Mouse (Mus musculus): ENCODE data around the gene Atp6ap1l. TPM values are rescaled to one million over a fixed set of nuclear protein-coding genes. Genes with fewer than 3 reads are reported as not detected.
"Not testable (repeated sequence)": the region's sequence is repeated elsewhere in the genome, so short reads cannot be mapped to it uniquely, and the experiment has no call there.

Atp6ap1l gene
- 0.06 and 0.14 TPM in 2 replicates for polyA plus RNA-seq (2012; rRNA removed)

DNA sequence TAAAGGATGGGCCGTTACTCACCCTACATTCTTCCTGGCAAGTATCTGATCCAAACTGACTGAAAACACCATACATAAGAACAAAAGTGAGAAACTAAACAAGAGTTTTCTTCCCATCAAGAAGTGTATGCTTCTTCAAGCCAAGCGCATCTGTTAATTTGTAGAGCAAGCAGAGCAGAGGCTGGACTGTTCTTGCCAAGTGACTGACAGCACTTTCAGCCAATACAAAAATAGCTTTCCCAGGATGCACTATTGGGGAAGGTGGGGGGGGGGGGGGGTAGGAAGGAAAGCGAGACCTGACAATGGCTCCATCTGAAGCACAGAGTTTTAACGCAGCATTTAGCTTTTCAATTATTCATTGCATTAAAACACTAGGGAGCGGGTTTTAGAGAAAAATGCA lies at the start of gene Atp6ap1l:
Atp6ap1l (minus strand) TSS at position 180 of the 400 bp plus-strand sequence.
- Histone ChIP-seq H3K36me3 (ENCODE audit: control insufficient read depth, insufficient read depth, low read length) (no peaks in the 10 kb centered on the region), H3K27ac (ENCODE audit: insufficient read depth, low read depth, low read length) (no peak within 1 kb of the TSS), H3K4me3 (ENCODE audit: insufficient read depth, low read depth, low read length) (no peak within 1 kb of the TSS), H3K27me3 (replicated peaks; ENCODE audit: control insufficient read depth, insufficient read depth, low read length) (no peaks in the 10 kb centered on the region), H3K4me1 (ENCODE audit: control insufficient read depth, insufficient read depth, low read length) (no peaks in the 10 kb centered on the region)
- DNase-seq, result no peak
- 90% methylated on average over 5 of the region's 5 CpGs for WGBS
- TF ChIP-seq POLR2A (IDR thresholded peaks at IDR 0.05; ENCODE audit: low read depth, low read length) (no peak), CTCF (conservative IDR thresholded peaks at IDR 0.05; ENCODE audit: insufficient read depth, insufficient read length, low read depth, low read length) (no peak)

DNA sequence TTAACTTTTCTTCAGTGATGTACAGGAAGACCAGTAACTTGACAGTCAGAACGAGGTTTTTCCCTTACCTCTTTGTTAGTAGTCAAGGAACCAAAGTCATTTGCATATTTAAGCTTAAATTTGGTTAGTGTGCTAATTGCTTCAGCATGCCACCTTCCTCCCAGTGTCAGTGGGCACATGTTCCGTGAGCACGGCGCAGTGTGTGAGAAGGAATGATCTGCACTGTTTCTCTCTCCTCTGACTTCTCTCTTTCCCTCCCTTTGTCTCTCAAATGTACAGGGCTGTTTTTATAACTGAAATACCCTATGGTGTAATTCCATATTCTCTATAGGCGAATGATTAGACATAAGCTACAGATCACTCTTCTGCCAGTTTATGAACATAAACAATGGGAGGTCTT lies 34.4 kb upstream of the Atp6ap1l start:
- H3K27me3 ChIP-seq (replicated peaks; ENCODE audit: control insufficient read depth, insufficient read depth, low read length), result no peaks in the 10 kb centered on the region
- WGBS, result 83% methylated on average over 5 of the region's 5 CpGs
- no peak overlapping the region for H3K27ac ChIP-seq (ENCODE audit: insufficient read depth, low read depth, low read length)
- no peaks in the 10 kb centered on the region for H3K36me3 ChIP-seq (ENCODE audit: control insufficient read depth, insufficient read depth, low read length)
- TF ChIP-seq CTCF (conservative IDR thresholded peaks at IDR 0.05; ENCODE audit: insufficient read depth, insufficient read length, low read depth, low read length), result no peak
- DNase-seq, result no peak
- no peak overlapping the region for H3K4me3 ChIP-seq (ENCODE audit: insufficient read depth, low read depth, low read length)
- no peaks in the 10 kb centered on the region for H3K4me1 ChIP-seq (ENCODE audit: control insufficient read depth, insufficient read depth, low read length)

DNA sequence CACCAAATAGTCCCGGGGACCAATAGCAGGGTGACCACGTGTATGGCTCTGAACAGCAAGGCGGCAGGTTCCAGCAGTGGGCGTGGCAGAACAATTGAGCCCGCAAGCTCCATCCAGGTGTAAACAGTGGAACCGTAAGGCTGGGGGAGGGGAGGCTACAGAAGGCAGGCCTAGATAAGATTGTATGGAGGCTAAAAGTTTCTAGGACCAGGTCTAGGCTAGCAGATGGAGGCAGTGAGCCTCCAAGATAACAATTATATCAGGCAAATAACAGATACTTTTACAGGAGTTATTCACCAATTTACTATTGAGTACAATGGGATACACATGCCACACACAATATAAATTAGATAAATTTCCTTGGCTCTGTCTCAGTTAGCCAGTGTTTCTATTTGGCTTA lies 34.0 kb upstream of the Atp6ap1l start:
- DNase-seq, result no peak
- Histone ChIP-seq H3K4me3 (ENCODE audit: insufficient read depth, low read depth, low read length) (no peak overlapping the region), H3K27ac (ENCODE audit: insufficient read depth, low read depth, low read length) (no peak overlapping the region), H3K27me3 (replicated peaks; ENCODE audit: control insufficient read depth, insufficient read depth, low read length) (no peaks in the 10 kb centered on the region), H3K4me1 (ENCODE audit: control insufficient read depth, insufficient read depth, low read length) (no peaks in the 10 kb centered on the region), H3K36me3 (ENCODE audit: control insufficient read depth, insufficient read depth, low read length) (no peaks in the 10 kb centered on the region)
- 76% methylated on average over 6 of the region's 6 CpGs for WGBS
- TF ChIP-seq POLR2A (IDR thresholded peaks at IDR 0.05; ENCODE audit: low read depth, low read length) (no peak), CTCF (conservative IDR thresholded peaks at IDR 0.05; ENCODE audit: insufficient read depth, insufficient read length, low read depth, low read length) (no peak)

DNA sequence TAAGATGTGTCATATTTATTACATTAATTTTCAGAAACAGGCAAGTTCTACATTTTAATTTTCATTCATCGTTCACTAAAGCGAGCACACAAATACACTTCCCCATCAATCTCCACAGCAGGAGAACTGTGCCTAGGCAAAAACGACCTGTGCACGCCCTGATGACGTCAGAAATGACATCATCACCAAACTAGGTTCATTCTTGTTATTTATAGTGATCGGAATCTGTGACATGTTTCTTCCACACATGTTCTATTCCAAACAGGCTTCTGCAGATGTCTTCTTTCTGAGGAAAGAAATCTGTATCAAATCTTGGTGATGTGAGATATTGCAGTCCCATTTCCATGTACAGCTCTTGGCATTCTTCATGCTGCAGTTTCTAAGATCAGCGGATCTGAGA lies 30.7 kb upstream of the Atp6ap1l start:
- no peak for DNase-seq
- WGBS, result 87% methylated on average over 7 of the region's 7 CpGs
- TF ChIP-seq CTCF (conservative IDR thresholded peaks at IDR 0.05; ENCODE audit: insufficient read depth, insufficient read length, low read depth, low read length) (no peak), POLR2A (IDR thresholded peaks at IDR 0.05; ENCODE audit: low read depth, low read length) (no peak)
- H3K27ac ChIP-seq (ENCODE audit: insufficient read depth, low read depth, low read length), result no peak overlapping the region
- no peaks in the 10 kb centered on the region for H3K4me1 ChIP-seq (ENCODE audit: control insufficient read depth, insufficient read depth, low read length)
- no peaks in the 10 kb centered on the region for H3K27me3 ChIP-seq (replicated peaks; ENCODE audit: control insufficient read depth, insufficient read depth, low read length)
- no peaks in the 10 kb centered on the region for H3K36me3 ChIP-seq (ENCODE audit: control insufficient read depth, insufficient read depth, low read length)
- H3K4me3 ChIP-seq (ENCODE audit: insufficient read depth, low read depth, low read length), result no peak overlapping the region

DNA sequence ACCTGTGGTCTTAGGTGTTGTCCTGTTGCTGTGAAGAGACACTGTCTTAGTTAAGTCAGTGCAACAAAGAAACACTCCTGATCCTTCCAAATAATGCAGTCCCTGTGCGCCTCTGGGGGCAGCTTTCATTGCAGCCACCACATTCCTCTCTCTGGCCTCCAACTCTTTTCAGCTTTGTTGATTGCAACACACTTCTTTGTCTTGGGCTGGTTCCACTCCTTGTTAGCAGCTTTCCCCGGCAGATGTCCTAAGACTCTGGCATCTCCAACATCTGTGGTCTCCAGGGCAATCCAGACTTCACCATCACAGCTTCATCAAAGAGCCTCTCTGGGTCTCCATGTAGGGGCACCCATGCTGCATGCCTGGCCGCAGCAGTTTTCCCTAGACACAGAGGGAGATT lies 28.1 kb upstream of the Atp6ap1l start:
- TF ChIP-seq POLR2A (IDR thresholded peaks at IDR 0.05; ENCODE audit: low read depth, low read length) (no peak), CTCF (conservative IDR thresholded peaks at IDR 0.05; ENCODE audit: insufficient read depth, insufficient read length, low read depth, low read length) (no peak)
- no peak for DNase-seq
- no peak overlapping the region for H3K4me3 ChIP-seq (ENCODE audit: insufficient read depth, low read depth, low read length)
- WGBS, result 82% methylated on average over 3 of the region's 3 CpGs
- H3K27ac ChIP-seq (ENCODE audit: insufficient read depth, low read depth, low read length), result no peak overlapping the region
- peaks cover 2% of the 10 kb centered on the region for H3K36me3 ChIP-seq (ENCODE audit: control insufficient read depth, insufficient read depth, low read length)
- H3K27me3 ChIP-seq (replicated peaks; ENCODE audit: control insufficient read depth, insufficient read depth, low read length), result no peaks in the 10 kb centered on the region
- peaks cover 2% of the 10 kb centered on the region; the same call in 1 of the 2 replicates for H3K4me1 ChIP-seq (ENCODE audit: control insufficient read depth, insufficient read depth, low read length)

DNA sequence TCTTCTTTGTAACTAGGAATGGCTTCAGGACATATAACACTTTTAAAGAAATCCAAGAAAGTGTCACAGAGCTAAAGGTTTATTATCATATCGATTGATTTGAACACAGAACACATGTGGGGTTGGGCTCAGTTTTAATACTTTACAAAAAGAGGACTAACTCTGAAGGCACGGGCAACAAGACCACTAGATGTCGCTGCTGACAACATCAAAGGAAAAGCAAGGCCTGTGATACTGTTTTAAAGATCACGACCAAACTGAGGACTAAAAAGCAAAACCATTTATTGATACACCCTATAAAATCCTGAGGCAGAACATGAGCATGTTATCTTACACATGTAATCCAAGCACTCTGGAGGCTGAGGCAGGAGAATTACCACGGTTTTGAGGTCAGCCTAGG lies 24.7 kb upstream of the Atp6ap1l start:
- WGBS, result 15% methylated on average over 5 of the region's 5 CpGs
- Histone ChIP-seq H3K36me3 (ENCODE audit: control insufficient read depth, insufficient read depth, low read length) (peaks cover 11% of the 10 kb centered on the region), H3K27me3 (replicated peaks; ENCODE audit: control insufficient read depth, insufficient read depth, low read length) (no peaks in the 10 kb centered on the region), H3K4me1 (ENCODE audit: control insufficient read depth, insufficient read depth, low read length) (peaks cover 8% of the 10 kb centered on the region; the same call in 1 of the 2 replicates), H3K27ac (ENCODE audit: insufficient read depth, low read depth, low read length) (no peak overlapping the region), H3K4me3 (ENCODE audit: insufficient read depth, low read depth, low read length) (no peak overlapping the region)
- DNase-seq, result peak; percentile 80
- TF ChIP-seq CTCF (conservative IDR thresholded peaks at IDR 0.05; ENCODE audit: insufficient read depth, insufficient read length, low read depth, low read length), result peak; percentile 37; the same call in 1 of the 2 replicates
- TF ChIP-seq POLR2A (IDR thresholded peaks at IDR 0.05; ENCODE audit: low read depth, low read length), result no peak

DNA sequence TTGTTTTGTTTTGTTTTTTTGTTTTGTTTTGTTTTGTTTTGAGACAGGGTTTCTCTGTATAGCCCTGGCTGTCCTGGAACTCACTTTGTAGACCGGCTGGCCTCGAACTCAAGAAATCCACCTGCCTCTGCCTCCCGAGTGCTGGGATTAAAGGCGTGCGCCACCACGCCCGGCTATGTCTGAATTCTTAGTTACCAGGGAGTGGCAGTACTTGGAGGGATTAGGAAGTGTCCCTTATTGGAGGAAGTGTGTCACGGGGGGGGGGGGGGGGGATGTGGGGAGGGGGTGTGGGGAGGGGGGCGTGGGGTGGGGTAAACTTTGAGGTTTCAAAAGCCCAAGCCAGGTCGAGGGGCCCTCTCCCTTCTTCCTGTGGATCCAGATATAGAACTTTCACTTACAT lies 23.1 kb upstream of the Atp6ap1l start:
- WGBS, result 85% methylated on average over 10 of the region's 10 CpGs
- not testable (repeated sequence) for DNase-seq

More for the DNA sequence above, 23.1 kb upstream of the Atp6ap1l start:
- H3K4me3 ChIP-seq (ENCODE audit: insufficient read depth, low read depth, low read length); H3K27ac ChIP-seq (ENCODE audit: insufficient read depth, low read depth, low read length); H3K4me1 ChIP-seq (ENCODE audit: control insufficient read depth, insufficient read depth, low read length); H3K27me3 ChIP-seq (replicated peaks; ENCODE audit: control insufficient read depth, insufficient read depth, low read length): not testable (repeated sequence)
- H3K36me3 ChIP-seq (ENCODE audit: control insufficient read depth, insufficient read depth, low read length), result peaks cover 12% of the 10 kb centered on the region

Measured in kidney, adult 2 months (tissue).